ENCODE assay signal across 13 mouse cellular contexts in genomic region chr2:44474653-44475052, GRCm38 (mm10).
A peak's percentile ranks its signal among the peaks of the same experiment; 100 is the strongest.
DNase-seq lines count a peak whose midpoint lies in the region; ATAC-seq and TF ChIP-seq lines count a peak whose summit lies in the region.
"Had no signal": no experiment of that assay in that cellular context is flagged by ENCODE, and none has a peak within 500 bp of the region (broad histone marks: within the 10 kb centered on the region; RNA-seq: fewer than 3 reads in every experiment).

No protein-coding gene starts in this region.

- no peak overlapping the region for H3K4me3 ChIP-seq in lung, embryonic 14.5 days (ENCODE audit: low read depth, low read length)
- no peak overlapping the region for H3K4me3 ChIP-seq in forebrain, embryonic 16.5 days (replicated peaks; ENCODE audit: low read length)
- H3K4me3 ChIP-seq in neural tube, embryonic 11.5 days (ENCODE audit: low read depth, low read length): no peak overlapping the region
- H3K4me3 ChIP-seq in heart, embryonic 10.5 days: no peak overlapping the region

- H3K27ac ChIP-seq in lung, embryonic 14.5 days (ENCODE audit: low read depth): no peak overlapping the region
- H3K27ac ChIP-seq in forebrain, embryonic 16.5 days (ENCODE audit: low read length): no peak overlapping the region
- no peak overlapping the region for H3K27ac ChIP-seq in neural tube, embryonic 11.5 days (ENCODE audit: low read depth, low read length)
- no peak overlapping the region for H3K27ac ChIP-seq in heart, embryonic 10.5 days

- no peaks in the 10 kb centered on the region for H3K36me3 ChIP-seq in lung, embryonic 14.5 days (ENCODE audit: insufficient read depth)
- no peaks in the 10 kb centered on the region for H3K36me3 ChIP-seq in forebrain, embryonic 16.5 days (ENCODE audit: control insufficient read depth, insufficient read depth)
- no peaks in the 10 kb centered on the region for H3K36me3 ChIP-seq in neural tube, embryonic 11.5 days (ENCODE audit: control insufficient read depth, insufficient read depth, low read length)
- no peaks in the 10 kb centered on the region for H3K36me3 ChIP-seq in heart, embryonic 10.5 days

- no peak overlapping the region for H3K9ac ChIP-seq in lung, embryonic 14.5 days
- no peak overlapping the region for H3K9ac ChIP-seq in forebrain, embryonic 16.5 days (replicated peaks; ENCODE audit: low read depth, low read length)
- no peak overlapping the region for H3K9ac ChIP-seq in neural tube, embryonic 11.5 days (ENCODE audit: low read length)

- WGBS in lung, embryonic 14.5 days: 8% methylated on average over 3 of the region's 3 CpGs
- WGBS in forebrain, embryonic 16.5 days: 0% methylated on average over 3 of the region's 3 CpGs
- 11% methylated on average over 3 of the region's 3 CpGs for WGBS in neural tube, embryonic 11.5 days
- 18% methylated on average over 3 of the region's 3 CpGs for WGBS in heart, embryonic 10.5 days

- no peak for ATAC-seq in lung, embryonic 14.5 days (ENCODE audit: insufficient read depth)
- ATAC-seq in forebrain, embryonic 16.5 days: peak; percentile 85
- ATAC-seq in neural tube, embryonic 11.5 days (ENCODE audit: insufficient read depth, low FRiP score, low TSS enrichment): 0 out of 2 replicates have a peak, but pooled peaks have one; percentile 27

- no peaks in the 10 kb centered on the region for H3K27me3 ChIP-seq in lung, embryonic 14.5 days (ENCODE audit: insufficient read depth, low read length)
- H3K27me3 ChIP-seq in forebrain, embryonic 16.5 days (replicated peaks; ENCODE audit: control insufficient read depth, insufficient read depth, low read length): no peaks in the 10 kb centered on the region
- no peaks in the 10 kb centered on the region for H3K27me3 ChIP-seq in neural tube, embryonic 11.5 days (ENCODE audit: control insufficient read depth, insufficient read depth, low read length)
- no peaks in the 10 kb centered on the region for H3K27me3 ChIP-seq in heart, embryonic 10.5 days (ENCODE audit: insufficient read depth, poor library complexity, severe bottlenecking)

- H3K4me2 ChIP-seq in lung, embryonic 14.5 days: no peak overlapping the region
- H3K4me2 ChIP-seq in forebrain, embryonic 16.5 days (ENCODE audit: low read length): no peak overlapping the region
- H3K4me2 ChIP-seq in neural tube, embryonic 11.5 days (ENCODE audit: low read depth): no peak overlapping the region

- no peaks in the 10 kb centered on the region for H3K9me3 ChIP-seq in lung, embryonic 14.5 days (ENCODE audit: low read depth, low read length)
- no peaks in the 10 kb centered on the region for H3K9me3 ChIP-seq in forebrain, embryonic 16.5 days (ENCODE audit: control insufficient read depth, low read length)
- no peaks in the 10 kb centered on the region for H3K9me3 ChIP-seq in neural tube, embryonic 11.5 days (ENCODE audit: control insufficient read depth, low read length)
- 0 out of 2 replicates have a peak, but pooled peaks cover 2% of the 10 kb centered on the region for H3K9me3 ChIP-seq in heart, embryonic 10.5 days

- no peaks in the 10 kb centered on the region for H3K4me1 ChIP-seq in lung, embryonic 14.5 days (ENCODE audit: insufficient read depth)
- peaks cover 4% of the 10 kb centered on the region; the same call in 1 of the 2 replicates for H3K4me1 ChIP-seq in forebrain, embryonic 16.5 days (replicated peaks; ENCODE audit: control insufficient read depth, insufficient read depth, low read length)
- no peaks in the 10 kb centered on the region for H3K4me1 ChIP-seq in neural tube, embryonic 11.5 days (ENCODE audit: control insufficient read depth, insufficient read depth, low read length)
- no peaks in the 10 kb centered on the region for H3K4me1 ChIP-seq in heart, embryonic 10.5 days

- TF ChIP-seq CTCF in lung, embryonic 14.5 days (IDR thresholded peaks at IDR 0.05; ENCODE audit: low read depth): no peak

- DNase-seq in lung, embryonic 14.5 days: peak; percentile 36
- no peak for DNase-seq in lung, postnatal 10 days
- DNase-seq in ZHBTc4 (ENCODE audit: low read depth, low spot score): peak; percentile 64
- DNase-seq in neural tube, embryonic 11.5 days (ENCODE audit: low spot score): peak; percentile 61
- no peak for DNase-seq in lung, postnatal 14 days
- no peak for DNase-seq in natural killer cell, adult 2 months (ENCODE audit: low spot score in 2 of 2)
- DNase-seq in heart, embryonic 10.5 days (ENCODE audit: low spot score): no peak
- DNase-seq: adrenal gland, adult 8-10 months; cerebellum, adult 11-12 months; gastrocnemius, postnatal 14 days; heart, postnatal 36 days; thymus, postnatal 36 days had no signal

Comparison
In these comparisons a context has a peak if more than half of its experiments do, and no peak if none do; other contexts are left out.
1. DNase-seq: peak in lung, embryonic 14.5 days (single experiment), ZHBTc4 (single experiment) and neural tube, embryonic 11.5 days (single experiment); none in lung, postnatal 10 days (single experiment), lung, postnatal 14 days (single experiment), natural killer cell, adult 2 months (0 of 2) and heart, embryonic 10.5 days (single experiment).